Mouse (Mus musculus): Measurements from ENCODE around the gene Slc5a11. TPM values are rescaled to one million over a fixed set of nuclear protein-coding genes. Genes with fewer than 3 reads are reported as not detected.

Slc5a11 gene
- polyA plus RNA-seq, 1 experiment from 2014 or later: 0.18 TPM

GRCm38 (mm10) chr7:123191731-123192130 is 22.8 kb upstream of the Slc5a11 start:
- DNase-seq: no peak
- Histone ChIP-seq H3K27me3 (no peaks in the 10 kb centered on the region), H3K36me3 (peaks cover 80% of the 10 kb centered on the region)

GRCm38 (mm10) chr7:123193201-123193600 is 21.4 kb upstream of the Slc5a11 start:
- Histone ChIP-seq H3K4me1 (replicated peaks) (no peaks in the 10 kb centered on the region), H3K4me3 (replicated peaks) (no peak overlapping the region), H3K9me3 (replicated peaks) (no peaks in the 10 kb centered on the region), H3K36me3 (peaks cover 66% of the 10 kb centered on the region), H3K27me3 (no peaks in the 10 kb centered on the region), H3K4me2 (no peak overlapping the region), H3K27ac (no peak overlapping the region), H3K9ac (no peak overlapping the region)
- 87% methylated on average over 12 of the region's 12 CpGs for WGBS (ENCODE audit: insufficient replicate concordance)
- DNase-seq: no peak
- no peak for ATAC-seq (ENCODE audit: low read depth)

More at GRCm38 (mm10) chr7:123191731-123192130, 22.8 kb upstream of the Slc5a11 start:
- H3K4me1 ChIP-seq (replicated peaks): no peaks in the 10 kb centered on the region
- no peak for ATAC-seq (ENCODE audit: low read depth)
- no peaks in the 10 kb centered on the region for H3K9me3 ChIP-seq (replicated peaks)
- H3K4me2 ChIP-seq: no peak overlapping the region
- no peak overlapping the region for H3K4me3 ChIP-seq (replicated peaks)
- H3K27ac ChIP-seq: no peak overlapping the region
- 72% methylated on average over 5 of the region's 5 CpGs for WGBS (ENCODE audit: insufficient replicate concordance)
- H3K9ac ChIP-seq: no peak overlapping the region

- peaks cover 51% of the 10 kb centered on the region for H3K36me3 ChIP-seq
- H3K9ac ChIP-seq: no peak overlapping the region
- H3K9me3 ChIP-seq (replicated peaks): no peaks in the 10 kb centered on the region
- no peak overlapping the region for H3K4me2 ChIP-seq
- H3K4me1 ChIP-seq (replicated peaks): no peaks in the 10 kb centered on the region
- 86% methylated on average over 8 of the region's 8 CpGs for WGBS (ENCODE audit: insufficient replicate concordance)
- no peaks in the 10 kb centered on the region for H3K27me3 ChIP-seq
- DNase-seq: no peak
- ATAC-seq (ENCODE audit: low read depth): no peak
- H3K4me3 ChIP-seq (replicated peaks): no peak overlapping the region
- no peak overlapping the region for H3K27ac ChIP-seq
Observed at GRCm38 (mm10) chr7:123194696-123195095, 19.9 kb upstream of the Slc5a11 start.

DNA sequence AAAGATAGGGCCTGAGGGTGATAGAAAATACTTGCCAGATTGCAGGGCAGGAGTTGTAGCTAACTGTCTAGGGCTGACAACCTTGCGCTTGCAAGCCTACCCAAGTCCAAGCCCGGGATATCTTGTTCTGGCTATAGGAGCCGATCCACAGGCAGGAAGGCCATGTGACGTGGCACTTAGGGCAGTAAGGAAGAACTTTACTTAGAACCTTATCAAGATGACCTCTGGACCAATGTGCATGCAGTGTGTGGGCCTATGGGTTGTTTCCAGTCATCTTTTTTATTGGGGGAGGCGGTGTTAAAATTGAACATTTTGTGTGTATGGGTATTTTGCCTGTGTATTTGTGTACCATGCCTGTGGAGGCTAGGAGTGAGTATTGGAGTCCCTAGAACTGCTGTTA is 18.1 kb upstream of the Slc5a11 start:
- ATAC-seq (ENCODE audit: low read depth) (no peak), DNase-seq (no peak)
- no peak overlapping the region for H3K4me2 ChIP-seq
- H3K9me3 ChIP-seq (replicated peaks): no peaks in the 10 kb centered on the region
- H3K27ac ChIP-seq: no peak overlapping the region
- peaks cover 34% of the 10 kb centered on the region for H3K36me3 ChIP-seq
- no peak overlapping the region for H3K9ac ChIP-seq
- WGBS (ENCODE audit: insufficient replicate concordance): 68% methylated on average over 5 of the region's 5 CpGs
- no peak overlapping the region for H3K4me3 ChIP-seq (replicated peaks)
- no peaks in the 10 kb centered on the region for H3K4me1 ChIP-seq (replicated peaks)
- H3K27me3 ChIP-seq: no peaks in the 10 kb centered on the region

DNA sequence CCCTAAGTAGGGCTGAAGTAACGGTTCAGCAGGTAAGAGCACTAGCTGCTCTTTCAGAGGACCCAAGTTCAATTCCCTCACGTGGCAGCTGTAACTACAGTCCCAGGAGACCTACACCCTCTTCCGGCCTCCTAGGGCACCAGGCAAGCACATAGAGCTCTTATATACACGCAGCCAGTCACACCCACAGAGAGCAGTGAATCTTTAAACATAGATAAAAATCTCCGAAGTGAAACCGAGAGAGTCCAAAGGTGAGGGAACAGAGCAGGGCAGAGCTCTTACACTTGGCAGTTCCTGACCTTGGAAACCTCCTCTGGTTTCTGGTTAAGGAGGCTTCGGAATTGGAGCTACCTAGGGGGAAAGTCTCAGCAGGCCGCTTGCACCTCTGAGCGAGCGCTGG is 15.9 kb upstream of the Slc5a11 start:
- ATAC-seq (ENCODE audit: low read depth) (no peak), DNase-seq (no peak)
- H3K4me2 ChIP-seq: no peak overlapping the region
- no peak overlapping the region for H3K9ac ChIP-seq
- H3K4me3 ChIP-seq (replicated peaks): no peak overlapping the region
- H3K27ac ChIP-seq: no peak overlapping the region
- no peaks in the 10 kb centered on the region for H3K9me3 ChIP-seq (replicated peaks)
- H3K27me3 ChIP-seq: no peaks in the 10 kb centered on the region
- no peaks in the 10 kb centered on the region for H3K4me1 ChIP-seq (replicated peaks)
- WGBS (ENCODE audit: insufficient replicate concordance): 64% methylated on average over 10 of the region's 10 CpGs
- peaks cover 13% of the 10 kb centered on the region for H3K36me3 ChIP-seq

- no peak overlapping the region for H3K4me3 ChIP-seq (replicated peaks)
- H3K36me3 ChIP-seq: peaks cover 10% of the 10 kb centered on the region
- H3K27ac ChIP-seq: no peak overlapping the region
- no peaks in the 10 kb centered on the region for H3K27me3 ChIP-seq
- WGBS (ENCODE audit: insufficient replicate concordance): 66% methylated on average over 3 of the region's 3 CpGs
- H3K9me3 ChIP-seq (replicated peaks): no peaks in the 10 kb centered on the region
- H3K4me2 ChIP-seq: no peak overlapping the region
- H3K4me1 ChIP-seq (replicated peaks): no peaks in the 10 kb centered on the region
- no peak for DNase-seq
- no peak for ATAC-seq (ENCODE audit: low read depth)
- no peak overlapping the region for H3K9ac ChIP-seq
Observed at GRCm38 (mm10) chr7:123199151-123199550, 15.4 kb upstream of the Slc5a11 start.

DNA sequence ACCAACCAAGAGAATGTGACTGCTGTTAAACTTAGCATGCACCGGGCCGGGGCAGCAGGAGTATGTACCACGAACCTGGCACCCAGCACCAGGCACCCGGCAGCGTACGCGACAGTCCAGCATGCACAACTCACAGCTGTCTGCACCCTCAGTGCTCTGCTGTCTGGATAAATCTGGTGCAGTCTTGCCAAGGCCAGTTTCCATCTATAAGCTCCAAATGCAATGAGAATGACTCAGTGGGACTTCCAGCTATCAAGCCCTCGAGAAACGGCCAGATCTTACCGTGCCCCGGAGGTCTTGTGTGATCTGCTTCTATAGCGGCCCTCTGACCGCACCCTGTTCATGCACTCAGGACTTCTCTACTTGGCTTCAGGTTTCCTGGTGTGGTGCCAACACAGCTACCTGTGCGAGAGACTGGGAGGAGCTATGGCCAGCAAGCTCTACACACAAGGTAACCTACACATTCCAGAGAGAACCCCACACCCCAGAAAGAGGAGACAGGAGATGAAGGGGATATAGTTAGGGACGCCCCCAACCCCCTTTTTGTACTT is 14.8 kb upstream of the Slc5a11 start:
- no peak overlapping the region for H3K27ac ChIP-seq
- H3K4me1 ChIP-seq (replicated peaks): no peaks in the 10 kb centered on the region
- H3K9ac ChIP-seq: no peak overlapping the region
- H3K4me3 ChIP-seq (replicated peaks): no peak overlapping the region
- WGBS (ENCODE audit: insufficient replicate concordance): 79% methylated on average over 15 of the region's 15 CpGs
- no peak overlapping the region for H3K4me2 ChIP-seq
- ATAC-seq (ENCODE audit: low read depth): no peak
- no peaks in the 10 kb centered on the region for H3K9me3 ChIP-seq (replicated peaks)
- H3K36me3 ChIP-seq: peaks cover 6% of the 10 kb centered on the region
- no peaks in the 10 kb centered on the region for H3K27me3 ChIP-seq
- no peak for DNase-seq

- no peaks in the 10 kb centered on the region for H3K27me3 ChIP-seq
- ATAC-seq (ENCODE audit: low read depth): no peak
- no peaks in the 10 kb centered on the region for H3K36me3 ChIP-seq
- H3K4me3 ChIP-seq (replicated peaks): no peak overlapping the region
- DNase-seq: no peak
- no peak overlapping the region for H3K9ac ChIP-seq
- no peaks in the 10 kb centered on the region for H3K4me1 ChIP-seq (replicated peaks)
- WGBS (ENCODE audit: insufficient replicate concordance): 48% methylated on average over 9 of the region's 9 CpGs
- no peaks in the 10 kb centered on the region for H3K9me3 ChIP-seq (replicated peaks)
- H3K27ac ChIP-seq: no peak overlapping the region
- H3K4me2 ChIP-seq: no peak overlapping the region
Observed at GRCm38 (mm10) chr7:123200722-123201121, 13.9 kb upstream of the Slc5a11 start.

DNA sequence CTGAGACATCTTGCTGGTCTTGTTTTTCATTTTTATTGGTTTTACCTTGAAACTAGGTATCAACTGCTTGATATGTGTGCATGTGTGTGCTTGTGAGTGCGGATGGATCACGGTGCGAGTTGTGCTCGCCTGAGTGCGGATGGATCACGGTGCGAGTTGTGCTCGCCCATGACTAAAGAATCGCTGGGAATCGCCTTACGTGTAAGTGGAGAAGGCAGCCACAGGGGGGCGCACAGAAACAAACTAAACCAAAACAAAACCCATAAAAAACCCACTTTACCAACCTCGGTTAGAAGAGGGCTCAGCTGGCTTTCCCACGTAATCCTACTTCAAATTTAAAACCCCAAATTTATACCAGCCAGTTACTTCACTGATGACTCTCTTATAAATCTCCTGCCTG is 9.3 kb upstream of the Slc5a11 start:
- Histone ChIP-seq H3K27ac (no peak overlapping the region), H3K9ac (no peak overlapping the region), H3K36me3 (no peaks in the 10 kb centered on the region), H3K4me2 (no peak overlapping the region), H3K27me3 (no peaks in the 10 kb centered on the region), H3K9me3 (replicated peaks) (no peaks in the 10 kb centered on the region), H3K4me1 (replicated peaks) (no peaks in the 10 kb centered on the region), H3K4me3 (replicated peaks) (no peak overlapping the region)
- peak; percentile 8 for DNase-seq
- 16% methylated on average over 14 of the region's 14 CpGs for whole genome bisulfite sequencing (ENCODE audit: insufficient replicate concordance)
- no peak for ATAC-seq (ENCODE audit: low read depth)

- Histone ChIP-seq H3K9me3 (replicated peaks) (no peaks in the 10 kb centered on the region), H3K4me3 (replicated peaks) (no peak overlapping the region), H3K36me3 (no peaks in the 10 kb centered on the region), H3K27ac (no peak overlapping the region), H3K4me1 (replicated peaks) (no peaks in the 10 kb centered on the region), H3K9ac (no peak overlapping the region), H3K27me3 (no peaks in the 10 kb centered on the region), H3K4me2 (no peak overlapping the region)
- 59% methylated on average over 6 of the region's 6 CpGs for WGBS (ENCODE audit: insufficient replicate concordance)
- DNase-seq: no peak
- no peak for ATAC-seq (ENCODE audit: low read depth)
Observed at GRCm38 (mm10) chr7:123207561-123207960, 7.0 kb upstream of the Slc5a11 start.

- 28% methylated on average over 9 of the region's 9 CpGs for WGBS (ENCODE audit: insufficient replicate concordance)
- H3K4me1 ChIP-seq (replicated peaks): 0 out of 2 replicates have a peak, but pooled peaks cover 6% of the 10 kb centered on the region
- no peak overlapping the region for H3K9ac ChIP-seq
- no peaks in the 10 kb centered on the region for H3K27me3 ChIP-seq
- ATAC-seq (ENCODE audit: low read depth) (no peak), DNase-seq (no peak)
- no peaks in the 10 kb centered on the region for H3K36me3 ChIP-seq
- no peak overlapping the region for H3K4me2 ChIP-seq
- H3K4me3 ChIP-seq (replicated peaks): no peak overlapping the region
- H3K27ac ChIP-seq: no peak overlapping the region
- H3K9me3 ChIP-seq (replicated peaks): no peaks in the 10 kb centered on the region
Observed at GRCm38 (mm10) chr7:123209864-123210263, 4.7 kb upstream of the Slc5a11 start.

DNA sequence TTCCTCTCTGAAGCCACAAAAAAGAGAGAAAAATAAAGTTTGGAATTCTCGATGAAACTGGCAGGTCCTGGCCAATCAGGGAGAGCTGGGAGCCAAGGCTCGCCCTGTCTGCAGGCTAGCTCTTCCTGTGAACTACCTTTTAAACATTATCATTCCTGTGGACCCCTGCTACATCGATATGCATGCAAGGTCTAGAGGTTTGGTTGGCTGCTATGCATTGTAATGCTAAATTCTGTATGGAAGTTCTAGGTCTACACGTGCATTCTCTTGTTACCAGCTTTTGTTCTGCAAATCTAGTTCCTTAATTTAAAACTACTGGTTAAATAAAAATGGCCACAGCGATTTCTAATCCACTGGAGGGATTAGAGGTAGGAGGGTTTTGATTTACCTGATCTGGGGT is 3.1 kb upstream of the Slc5a11 start:
- no peak overlapping the region for H3K9ac ChIP-seq
- H3K27ac ChIP-seq: no peak overlapping the region
- no peaks in the 10 kb centered on the region for H3K9me3 ChIP-seq (replicated peaks)
- H3K27me3 ChIP-seq: no peaks in the 10 kb centered on the region
- ATAC-seq (ENCODE audit: low read depth): no peak
- H3K4me3 ChIP-seq (replicated peaks): no peak overlapping the region
- 36% methylated on average over 5 of the region's 5 CpGs for WGBS (ENCODE audit: insufficient replicate concordance)
- H3K36me3 ChIP-seq: no peaks in the 10 kb centered on the region
- no peak overlapping the region for H3K4me2 ChIP-seq
- H3K4me1 ChIP-seq (replicated peaks): 0 out of 2 replicates have a peak, but pooled peaks cover 6% of the 10 kb centered on the region
- no peak for DNase-seq
